Mouse (Mus musculus) lung, postnatal 0 days (tissue): Measurements from ENCODE around the gene Adprh.

Source experiments
- CTCF ChIP-seq: IDR thresholded peaks from 2 replicates; pipeline ENCODE4 v1.5.1; 2016; ENCODE audit warnings: antibody characterized with exemption, mild to moderate bottlenecking
- EP300 ChIP-seq: IDR thresholded peaks from 2 replicates; pipeline ENCODE4 v1.6.1; 2016; ENCODE audit warnings: antibody characterized with exemption, mild to moderate bottlenecking, control low read depth

GRCm38 (mm10) chr16:38442216-38442615, 10.3 kb downstream of the Adprh start:
- TF ChIP-seq CTCF = no peak
- TF ChIP-seq EP300 = no peak
